Comparison of ENCODE assay signal across 17 mouse cellular contexts in genomic region chr17:48418781-48419180, GRCm38 (mm10). TPM values are rescaled to one million over a fixed set of nuclear protein-coding genes. Genes with fewer than 3 reads are reported as not detected.
DNase-seq lines count a peak whose midpoint lies in the region; ATAC-seq and TF ChIP-seq lines count a peak whose summit lies in the region.
"Had no signal": no experiment of that assay in that cellular context is flagged by ENCODE, and none has a peak within 500 bp of the region (broad histone marks: within the 10 kb centered on the region; RNA-seq: fewer than 3 reads in every experiment).

No protein-coding gene starts in this region.

- no peak overlapping the region for H3K4me3 ChIP-seq in layer of hippocampus, adult 2 months
- no peak overlapping the region for H3K4me3 ChIP-seq in heart, postnatal 0 days (ENCODE audit: low read depth, low read length)
- H3K4me3 ChIP-seq in small intestine, adult 2 months (ENCODE audit: low read depth, low read length), result no peak overlapping the region
- H3K4me3 ChIP-seq in forebrain, embryonic 13.5 days, result no peak overlapping the region
- H3K4me3 ChIP-seq: embryonic facial prominence, embryonic 12.5 days had no signal

- TF ChIP-seq EP300 in heart, postnatal 0 days (IDR thresholded peaks at IDR 0.05; ENCODE audit: low read depth), result no peak

- H3K9ac ChIP-seq in heart, postnatal 0 days (replicated peaks; ENCODE audit: low read depth, low read length), result no peak overlapping the region; the same call in 1 of the 2 replicates
- no peak overlapping the region for H3K9ac ChIP-seq in forebrain, embryonic 13.5 days
- H3K9ac ChIP-seq: embryonic facial prominence, embryonic 12.5 days had no signal

- peak overlapping the region; percentile 40; the same call in 1 of the 2 replicates for H3K4me2 ChIP-seq in heart, postnatal 0 days (ENCODE audit: low read depth, low read length)
- no peak overlapping the region for H3K4me2 ChIP-seq in forebrain, embryonic 13.5 days
- H3K4me2 ChIP-seq: embryonic facial prominence, embryonic 12.5 days had no signal

- no peaks in the 10 kb centered on the region for H3K27me3 ChIP-seq in heart, postnatal 0 days (ENCODE audit: control insufficient read depth, insufficient read depth, low read length)
- H3K27me3 ChIP-seq in small intestine, adult 2 months (ENCODE audit: control insufficient read depth, insufficient read depth, low read length), result no peaks in the 10 kb centered on the region
- no peaks in the 10 kb centered on the region for H3K27me3 ChIP-seq in forebrain, embryonic 13.5 days
- H3K27me3 ChIP-seq: embryonic facial prominence, embryonic 12.5 days had no signal

- ATAC-seq in heart, postnatal 0 days (ENCODE audit: insufficient read depth, low read depth), result no peak
- ATAC-seq in forebrain, embryonic 13.5 days, result no peak
- ATAC-seq: forebrain, embryonic 14.5 days had no signal

- DNase-seq in heart, adult 11 months, result peak; percentile 86
- no peak for DNase-seq in heart, adult 9 months (ENCODE audit: low spot score in 2 of 2)
- DNase-seq in layer of hippocampus, adult 2 months (ENCODE audit: low spot score in 2 of 2), result no peak
- DNase-seq in layer of hippocampus, adult 18-20 months (ENCODE audit: low spot score in 2 of 2), result no peak
- no peak for DNase-seq in heart, postnatal 0 days (ENCODE audit: low spot score)
- DNase-seq in adipocyte (ENCODE audit: low spot score), result no peak
- DNase-seq: cerebellum, adult 9-11 months; gastrocnemius, postnatal 14 days had no signal

- no peak for TF ChIP-seq CTCF in layer of hippocampus, adult 2 months (conservative IDR thresholded peaks at IDR 0.05)
- TF ChIP-seq CTCF in heart, postnatal 0 days (IDR thresholded peaks at IDR 0.05; ENCODE audit: low read depth), result no peak
- TF ChIP-seq CTCF in small intestine, adult 2 months (IDR thresholded peaks at IDR 0.05; ENCODE audit: extremely low read depth, insufficient read length, insufficient replicate concordance, low read depth, low read length), result no peak

- H3K4me1 ChIP-seq in heart, postnatal 0 days (ENCODE audit: control insufficient read depth, insufficient read depth), result peaks cover 7% of the 10 kb centered on the region; the same call in 1 of the 2 replicates
- H3K4me1 ChIP-seq in small intestine, adult 2 months (ENCODE audit: control insufficient read depth, insufficient read depth, insufficient read length, low read length), result peaks cover 16% of the 10 kb centered on the region; the same call in 1 of the 2 replicates
- H3K4me1 ChIP-seq in forebrain, embryonic 13.5 days, result peaks cover 10% of the 10 kb centered on the region
- H3K4me1 ChIP-seq: embryonic facial prominence, embryonic 12.5 days had no signal

- no peak for TF ChIP-seq POLR2A in small intestine, adult 2 months (IDR thresholded peaks at IDR 0.05; ENCODE audit: low read depth, low read length)

- 50% methylated on average over 1 of the region's 1 CpGs for WGBS in heart, postnatal 0 days
- 43% methylated on average over 1 of the region's 1 CpGs for WGBS in small intestine, adult 2 months
- 91% methylated on average over 1 of the region's 1 CpGs for WGBS in forebrain, embryonic 13.5 days

- H3K27ac ChIP-seq in layer of hippocampus, adult 2 months, result 0 out of 2 replicates have a peak overlapping the region, but pooled peaks have one; percentile 3
- H3K27ac ChIP-seq in heart, postnatal 0 days (ENCODE audit: low read depth), result 0 out of 2 replicates have a peak overlapping the region, but pooled peaks have one; percentile 21
- peak overlapping the region; percentile 97 for H3K27ac ChIP-seq in small intestine, adult 2 months (ENCODE audit: insufficient read depth, low read depth, low read length)
- no peak overlapping the region for H3K27ac ChIP-seq in forebrain, embryonic 13.5 days
- H3K27ac ChIP-seq: embryonic facial prominence, embryonic 12.5 days; macrophage had no signal

- no peaks in the 10 kb centered on the region for H3K9me3 ChIP-seq in heart, postnatal 0 days (replicated peaks; ENCODE audit: control insufficient read depth, low read length)
- H3K9me3 ChIP-seq in forebrain, embryonic 13.5 days (replicated peaks), result no peaks in the 10 kb centered on the region
- H3K9me3 ChIP-seq: embryonic facial prominence, embryonic 12.5 days had no signal

- peaks cover 90% of the 10 kb centered on the region for H3K36me3 ChIP-seq in heart, postnatal 0 days (replicated peaks; ENCODE audit: control insufficient read depth, insufficient read depth, low read length)
- H3K36me3 ChIP-seq in small intestine, adult 2 months (ENCODE audit: control insufficient read depth, insufficient read depth, low read length), result peaks cover 24% of the 10 kb centered on the region
- peaks cover 41% of the 10 kb centered on the region for H3K36me3 ChIP-seq in forebrain, embryonic 13.5 days (ENCODE audit: poor library complexity, severe bottlenecking)

RNA-seq across cellular contexts. Expression of gene Oard1, which starts 9.0 kb away (rescaled TPM):
- total RNA-seq in layer of hippocampus, adult 2 months (2021), result 10 to 100 TPM; 11.1 to 15.1 TPM
- 10 to 100 TPM; 13.7 to 14.1 TPM for total RNA-seq in layer of hippocampus, adult 18-20 months (2021)
- total RNA-seq in heart, postnatal 0 days (2014; rRNA removed; ENCODE audit: low replicate concordance), result 7.1 and 12.9 TPM in 2 replicates
- polyA plus RNA-seq in heart, postnatal 0 days (2015; fragmentation: Nextera tagmentation; extraction: Ambion mirVana), result 30.3 and 31.4 TPM in 2 replicates
- polyA plus RNA-seq in small intestine, adult 2 months (2012; rRNA removed), result 3.5 and 4.1 TPM in 2 replicates
- polyA plus RNA-seq in forebrain, embryonic 13.5 days (2015; fragmentation: Nextera tagmentation; extraction: Ambion mirVana), result 74.4 and 85.8 TPM in 2 replicates

RNA-seq across cellular contexts. Expression of gene Nfya, which starts 9.1 kb away (rescaled TPM):
- 10 to 100 TPM; 21.4 to 26.7 TPM for total RNA-seq in layer of hippocampus, adult 2 months (2021)
- total RNA-seq in layer of hippocampus, adult 18-20 months (2021), result 10 to 100 TPM; 28.4 to 31.7 TPM
- 19.0 and 27.4 TPM in 2 replicates for total RNA-seq in heart, postnatal 0 days (2014; rRNA removed; ENCODE audit: low replicate concordance)
- polyA plus RNA-seq in heart, postnatal 0 days (2015; fragmentation: Nextera tagmentation; extraction: Ambion mirVana), result 4.7 and 5.5 TPM in 2 replicates
- 36.2 and 36.4 TPM in 2 replicates for polyA plus RNA-seq in small intestine, adult 2 months (2012; rRNA removed)
- 14.8 and 17.8 TPM in 2 replicates for polyA plus RNA-seq in forebrain, embryonic 13.5 days (2015; fragmentation: Nextera tagmentation; extraction: Ambion mirVana)

RNA-seq across cellular contexts. Expression of gene Apobec2, which starts 13.9 kb away (rescaled TPM):
- total RNA-seq in layer of hippocampus, adult 2 months (2021), result under 1 TPM in 1 of 2 experiments, not detected in 1; 0.33 TPM
- not detected for total RNA-seq in layer of hippocampus, adult 18-20 months (2021)
- 319 and 325 TPM in 2 replicates for total RNA-seq in heart, postnatal 0 days (2014; rRNA removed; ENCODE audit: low replicate concordance)
- polyA plus RNA-seq in heart, postnatal 0 days (2015; fragmentation: Nextera tagmentation; extraction: Ambion mirVana), result 265 and 267 TPM in 2 replicates
- polyA plus RNA-seq in small intestine, adult 2 months (2012; rRNA removed), result 0.25 and 1.2 TPM in 2 replicates
- 0.72 and 0.81 TPM in 2 replicates for polyA plus RNA-seq in forebrain, embryonic 13.5 days (2015; fragmentation: Nextera tagmentation; extraction: Ambion mirVana)
- total RNA-seq: monocyte, adult 5-6 weeks; neutrophil, adult 5-6 weeks had no signal
- polyA plus RNA-seq: macrophage had no signal

RNA-seq across cellular contexts. Expression of gene Tspo2, which starts 32.5 kb away (rescaled TPM):
- not detected for total RNA-seq in layer of hippocampus, adult 2 months (2021)
- total RNA-seq in layer of hippocampus, adult 18-20 months (2021), result not detected
- total RNA-seq in heart, postnatal 0 days (2014; rRNA removed; ENCODE audit: low replicate concordance), result not detected in 2 replicates
- polyA plus RNA-seq in heart, postnatal 0 days (2015; fragmentation: Nextera tagmentation; extraction: Ambion mirVana), result 0.63 and 0.75 TPM in 2 replicates
- polyA plus RNA-seq in small intestine, adult 2 months (2012; rRNA removed), result 2.6 and 9.6 TPM in 2 replicates
- 1.7 and 2.4 TPM in 2 replicates for polyA plus RNA-seq in forebrain, embryonic 13.5 days (2015; fragmentation: Nextera tagmentation; extraction: Ambion mirVana)
- total RNA-seq: ES-E14; layer of hippocampus, postnatal 10 days had no signal
- polyA plus RNA-seq: macrophage had no signal

RNA-seq across cellular contexts. Expression of gene Unc5cl, which starts 35.9 kb away (rescaled TPM):
- under 1 TPM; 0.37 to 0.92 TPM for total RNA-seq in layer of hippocampus, adult 2 months (2021)
- under 1 TPM; 0.56 to 0.92 TPM for total RNA-seq in layer of hippocampus, adult 18-20 months (2021)
- 1.4 TPM in 1 of 2 replicates, not detected in the other for total RNA-seq in heart, postnatal 0 days (2014; rRNA removed; ENCODE audit: low replicate concordance)
- polyA plus RNA-seq in heart, postnatal 0 days (2015; fragmentation: Nextera tagmentation; extraction: Ambion mirVana), result 0.14 TPM in 1 of 2 replicates, not detected in the other
- 52.1 and 88.3 TPM in 2 replicates for polyA plus RNA-seq in small intestine, adult 2 months (2012; rRNA removed)
- polyA plus RNA-seq in forebrain, embryonic 13.5 days (2015; fragmentation: Nextera tagmentation; extraction: Ambion mirVana), result 0.15 and 0.37 TPM in 2 replicates
- total RNA-seq: gastrocnemius, postnatal 14 days had no signal
- polyA plus RNA-seq: macrophage had no signal

Comparison
In these comparisons a context has a peak if more than half of its experiments do, and no peak if none do; other contexts are left out.
1. RNA of gene Apobec2, which starts 13.9 kb away (total RNA-seq): 319 to 325 TPM in heart, postnatal 0 days; 0.33 TPM in layer of hippocampus, adult 2 months and not detected in layer of hippocampus, adult 18-20 months; every median in the first group is over 100 times any median in the second.